Mouse (Mus musculus) heart, postnatal 0 days (tissue): ENCODE data around the gene Ift122. TPM values are rescaled to one million over a fixed set of nuclear protein-coding genes. Genes with fewer than 3 reads are reported as not detected.

ENCODE experiments used
- ATAC-seq: fragments of 200-750 bp; cut with Nextera tagmentation; 2 replicates; pipeline ENCODE4 v1.8.0; 2017; ENCODE audit warnings: low read depth, moderate number of reproducible peaks, moderate library complexity; ENCODE audit not compliant: insufficient read depth
- DNase-seq: peaks from one replicate; pipeline ENCODE4 v3.0.0-alpha.2; 2016; ENCODE audit warnings: low spot score
- H3K27ac ChIP-seq: fragments of 300-500 bp; sonication (generic); 2 replicates; pipeline ENCODE4 v1.5.1; 2014; ENCODE audit warnings: low read depth, mild to moderate bottlenecking
- H3K27me3 ChIP-seq: fragments of 300-500 bp; sonication (generic); 2 replicates; pipeline ENCODE4 v1.6.1; 2014; ENCODE audit warnings: low read length, mixed read lengths; ENCODE audit not compliant: control insufficient read depth, insufficient read depth
- H3K36me3 ChIP-seq: fragments of 300-500 bp; sonication (generic); replicated peaks from 2 replicates; pipeline ENCODE4 v1.6.1; 2014; ENCODE audit warnings: low read length, mixed read lengths; ENCODE audit not compliant: control insufficient read depth, insufficient read depth
- H3K4me1 ChIP-seq: fragments of 300-500 bp; sonication (generic); 2 replicates; pipeline ENCODE4 v1.6.1; 2014; ENCODE audit warnings: antibody characterized with exemption; ENCODE audit not compliant: control insufficient read depth, insufficient read depth
- H3K4me2 ChIP-seq: fragments of 300-500 bp; sonication (generic); 2 replicates; pipeline ENCODE4 v1.6.1; 2014; ENCODE audit warnings: low read depth, mild to moderate bottlenecking, low read length, moderate library complexity
- H3K4me3 ChIP-seq: fragments of 300-500 bp; sonication (generic); 2 replicates; pipeline ENCODE4 v1.5.1; 2014; ENCODE audit warnings: low read depth, low read length
- H3K9ac ChIP-seq: fragments of 300-500 bp; sonication (generic); replicated peaks from 2 replicates; pipeline ENCODE4 v1.6.1; 2014; ENCODE audit warnings: low read depth, low read length, mixed read lengths
- H3K9me3 ChIP-seq: fragments of 300-500 bp; sonication (generic); replicated peaks from 2 replicates; pipeline ENCODE4 v1.6.1; 2016; ENCODE audit warnings: low read length; ENCODE audit not compliant: control insufficient read depth
- CTCF ChIP-seq: IDR thresholded peaks from 2 replicates; pipeline ENCODE4 v1.5.1; 2016; ENCODE audit warnings: antibody characterized with exemption, control low read depth, low read depth
- EP300 ChIP-seq: IDR thresholded peaks from 2 replicates; pipeline ENCODE4 v1.6.1; 2016; ENCODE audit warnings: antibody characterized with exemption, low read depth
- WGBS: fragments of 180-500 bp; shearing (Covaris S2); extraction: QIAGEN DNeasy Blood & Tissue Kit; methylation state at CpG from one replicate; pipeline ENCODE4 v1.1.7; 2014; 5-methylcytosine and 5-hydroxymethylcytosine counted together
- polyA plus RNA-seq: library from polyadenylated mRNA; unstranded; fragments of >200 nt; fragmentation: Nextera tagmentation; extraction: Ambion mirVana; gene quantifications from 2 replicates; pipeline ENCODE4 v1.2.1, GENCODE M21; 2015
- total RNA-seq: library from RNA; depleted of rRNA; stranded (reverse); fragments of >200 nt; gene quantifications from 2 replicates; pipeline ENCODE4 v1.2.3, GENCODE M21; 2014; ENCODE audit warnings: low replicate concordance

Ift122 gene
- total and polyA plus RNA-seq, 2 experiments from 2014 or later = 13.5 to 25.8 TPM

DNA sequence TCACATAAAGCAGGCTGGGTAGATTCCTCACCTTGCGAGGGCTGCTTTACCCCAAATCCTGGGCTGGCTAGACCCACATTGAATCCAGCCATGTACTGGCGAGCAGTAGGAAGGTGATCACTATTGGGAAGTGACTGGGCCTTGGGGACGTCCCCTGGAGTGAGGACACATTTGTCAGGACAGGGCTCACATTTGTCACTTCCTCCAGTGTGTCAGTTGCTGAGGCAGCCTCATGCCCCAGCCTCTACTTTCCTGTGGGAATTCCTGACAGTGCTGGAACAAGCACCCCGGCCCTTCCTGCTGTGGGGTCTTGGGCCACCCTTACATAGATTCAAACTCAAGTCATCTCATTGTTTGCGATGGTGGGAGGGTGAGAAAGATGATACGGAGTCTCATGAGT is 58.5 kb downstream of the Ift122 start:
- DNase-seq = no peak

DNA sequence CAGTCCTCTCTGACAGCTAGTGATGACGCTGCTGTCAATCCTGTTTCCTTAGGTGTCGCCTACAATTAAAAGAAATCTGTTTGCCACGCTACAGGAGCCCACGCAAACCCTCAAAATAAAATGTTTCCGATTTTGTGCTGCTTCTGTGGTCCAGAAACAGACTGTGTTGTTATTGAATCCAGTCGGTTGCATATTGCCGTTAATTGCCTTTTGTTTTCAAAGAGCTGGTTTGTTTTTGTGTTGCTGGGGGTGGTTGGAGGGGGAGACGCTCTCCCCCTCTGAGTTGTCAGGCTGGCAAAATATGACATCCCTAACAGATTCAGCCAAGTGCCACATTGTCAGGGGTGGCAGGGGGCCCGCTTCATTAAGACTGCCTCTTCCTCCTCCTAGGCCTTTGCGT is 60.2 kb downstream of the Ift122 start:
- Histone ChIP-seq H3K9me3 (no peaks in the 10 kb centered on the region), H3K4me1 (peaks cover 52% of the 10 kb centered on the region), H3K27me3 (no peaks in the 10 kb centered on the region), H3K4me2 (no peak overlapping the region), H3K4me3 (no peak overlapping the region), H3K27ac (no peak overlapping the region), H3K36me3 (no peaks in the 10 kb centered on the region), H3K9ac (no peak overlapping the region)
- TF ChIP-seq CTCF = no peak
- no peak for TF ChIP-seq EP300
- DNase-seq (no peak), ATAC-seq (no peak)
- WGBS = 88% methylated on average over 10 of the region's 10 CpGs

More for the DNA sequence above, 58.5 kb downstream of the Ift122 start:
- WGBS = 64% methylated on average over 6 of the region's 6 CpGs
- no peaks in the 10 kb centered on the region for H3K9me3 ChIP-seq
- H3K4me2 ChIP-seq = no peak overlapping the region
- H3K4me3 ChIP-seq = no peak overlapping the region
- TF ChIP-seq EP300 (no peak), CTCF (no peak)
- peak overlapping the region; percentile 87 for H3K27ac ChIP-seq
- H3K4me1 ChIP-seq = peaks cover 55% of the 10 kb centered on the region
- H3K27me3 ChIP-seq = no peaks in the 10 kb centered on the region
- H3K9ac ChIP-seq = no peak overlapping the region
- no peaks in the 10 kb centered on the region for H3K36me3 ChIP-seq
- no peak for ATAC-seq

DNA sequence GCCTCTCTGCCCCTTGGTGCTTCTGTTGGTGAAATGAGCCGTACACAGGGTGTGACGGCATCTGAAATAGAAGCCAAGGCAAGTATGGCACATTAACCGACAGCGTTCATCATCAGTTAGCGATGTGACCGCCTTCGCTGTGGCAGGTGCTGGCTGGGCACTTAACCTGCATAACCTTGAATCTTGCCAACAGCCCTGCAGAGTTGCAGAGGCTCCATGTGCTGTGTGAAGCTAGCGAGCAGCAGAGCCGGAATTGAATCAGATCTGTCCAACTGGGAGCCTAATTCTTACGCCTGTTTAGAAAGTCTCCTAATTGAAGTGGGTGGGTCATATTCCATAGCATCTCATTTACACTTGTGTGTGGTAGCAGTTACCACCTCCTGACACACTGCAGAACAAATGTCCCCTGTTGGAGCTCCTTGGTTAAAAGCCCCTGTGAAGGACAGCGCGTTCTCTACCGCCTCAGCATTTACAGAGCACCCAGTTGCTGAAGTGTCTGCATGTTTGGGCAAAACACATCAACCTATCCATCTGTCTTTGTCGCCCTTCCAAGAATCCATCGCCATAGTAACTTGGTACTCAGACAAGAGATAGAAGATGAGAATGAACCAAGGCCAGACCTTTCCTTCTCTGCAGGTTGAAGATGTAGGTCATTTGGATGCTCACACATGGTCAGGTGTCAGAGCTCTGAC is 61.4 kb downstream of the Ift122 start:
- H3K36me3 ChIP-seq = no peaks in the 10 kb centered on the region
- no peak overlapping the region for H3K4me3 ChIP-seq
- TF ChIP-seq EP300 (no peak), CTCF (no peak)
- DNase-seq = no peak
- no peak overlapping the region for H3K27ac ChIP-seq
- no peak overlapping the region for H3K4me2 ChIP-seq
- peaks cover 48% of the 10 kb centered on the region for H3K4me1 ChIP-seq
- H3K9me3 ChIP-seq = no peaks in the 10 kb centered on the region
- no peak overlapping the region for H3K9ac ChIP-seq
- WGBS = 74% methylated on average over 15 of the region's 15 CpGs
- no peak for ATAC-seq
- H3K27me3 ChIP-seq = no peaks in the 10 kb centered on the region

DNA sequence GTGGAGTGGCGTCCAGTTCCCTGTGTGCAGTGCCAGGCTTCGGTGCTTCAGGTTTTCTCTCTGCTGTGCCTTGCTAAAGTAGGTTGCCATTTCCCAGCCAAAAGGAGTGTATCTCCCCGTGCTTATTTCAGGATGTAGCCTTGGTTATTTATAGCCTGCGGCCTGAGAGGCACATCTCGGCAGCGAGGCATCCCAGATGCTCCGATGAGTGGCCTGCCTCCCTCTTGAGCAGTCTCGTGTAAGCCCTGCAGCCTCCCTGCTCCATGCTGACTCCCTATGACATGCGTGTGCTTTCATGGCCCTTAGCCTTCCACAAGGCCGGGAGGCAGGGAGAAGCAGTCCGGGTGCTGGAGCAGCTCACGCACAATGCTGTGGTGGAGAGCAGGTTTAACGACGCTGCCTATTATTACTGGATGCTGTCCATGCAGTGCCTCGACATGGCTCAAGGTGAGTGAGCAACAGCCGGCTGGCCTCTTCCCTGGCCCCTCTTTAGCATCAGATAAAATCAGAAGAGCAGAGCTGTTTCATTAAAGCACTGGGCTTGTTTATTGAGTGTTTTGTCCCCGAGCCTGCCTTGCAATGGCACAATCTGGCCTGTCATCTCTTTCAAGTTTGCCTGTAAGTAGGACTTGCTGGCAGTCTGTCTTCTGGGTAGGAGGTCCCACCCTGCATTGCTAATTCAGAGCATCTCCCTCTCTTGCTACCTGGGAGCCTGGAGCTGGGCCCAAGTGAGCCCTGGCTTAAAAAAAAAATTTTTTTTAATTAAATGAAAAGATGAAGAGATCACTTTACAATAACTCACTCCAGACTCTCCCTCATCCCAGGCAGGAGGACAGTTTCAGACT is 62.6 kb downstream of the Ift122 start:
- H3K27ac ChIP-seq = peak overlapping the region; percentile 66
- H3K27me3 ChIP-seq = no peaks in the 10 kb centered on the region
- 12% methylated on average over 17 of the region's 17 CpGs for WGBS
- peak overlapping the region; percentile 1; the same call in 1 of the 2 replicates for H3K4me2 ChIP-seq
- no peak overlapping the region for H3K4me3 ChIP-seq
- H3K9me3 ChIP-seq = no peaks in the 10 kb centered on the region
- no peaks in the 10 kb centered on the region for H3K36me3 ChIP-seq
- DNase-seq (peak; percentile 72), ATAC-seq (peak; percentile 70)
- peaks cover 51% of the 10 kb centered on the region for H3K4me1 ChIP-seq
- no peak overlapping the region for H3K9ac ChIP-seq
- no peak for TF ChIP-seq EP300
- 0 out of 2 replicates have a peak, but pooled peaks have one; percentile 3 for TF ChIP-seq CTCF

DNA sequence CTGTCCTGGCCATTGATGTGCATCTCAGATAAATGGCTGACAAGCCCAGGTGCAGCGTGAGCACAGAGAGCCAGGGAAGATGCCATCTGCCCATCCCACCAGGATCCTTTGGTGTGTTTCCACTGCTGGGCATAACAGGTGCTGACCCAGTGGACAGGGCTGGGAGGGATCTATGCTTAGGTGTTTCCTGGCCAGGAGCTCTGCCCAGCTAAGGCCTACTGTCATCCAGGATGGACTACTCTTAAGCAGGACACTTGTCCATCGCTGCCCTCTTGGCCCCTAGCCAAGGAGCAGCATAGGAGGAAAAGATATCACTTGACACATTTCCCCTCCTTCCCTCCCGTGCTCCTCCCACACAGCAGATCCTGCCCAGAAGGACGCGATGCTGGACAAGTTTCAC is 63.3 kb downstream of the Ift122 start:
- Histone ChIP-seq H3K4me2 (no peak overlapping the region), H3K36me3 (no peaks in the 10 kb centered on the region), H3K9me3 (no peaks in the 10 kb centered on the region), H3K27me3 (no peaks in the 10 kb centered on the region), H3K27ac (no peak overlapping the region), H3K4me3 (no peak overlapping the region), H3K9ac (no peak overlapping the region), H3K4me1 (peaks cover 44% of the 10 kb centered on the region)
- ATAC-seq (no peak), DNase-seq (no peak)
- WGBS = 41% methylated on average over 5 of the region's 5 CpGs
- no peak for TF ChIP-seq EP300
